Mouse (Mus musculus) A20 (cell line): ENCODE results near the gene Mrpl32.

Experiments used
- DNase-seq: peaks from one replicate; pipeline ENCODE4 v3.0.0-alpha.2; 2011; ENCODE audit warnings: low read depth, low spot score

Mrpl32 gene

DNA sequence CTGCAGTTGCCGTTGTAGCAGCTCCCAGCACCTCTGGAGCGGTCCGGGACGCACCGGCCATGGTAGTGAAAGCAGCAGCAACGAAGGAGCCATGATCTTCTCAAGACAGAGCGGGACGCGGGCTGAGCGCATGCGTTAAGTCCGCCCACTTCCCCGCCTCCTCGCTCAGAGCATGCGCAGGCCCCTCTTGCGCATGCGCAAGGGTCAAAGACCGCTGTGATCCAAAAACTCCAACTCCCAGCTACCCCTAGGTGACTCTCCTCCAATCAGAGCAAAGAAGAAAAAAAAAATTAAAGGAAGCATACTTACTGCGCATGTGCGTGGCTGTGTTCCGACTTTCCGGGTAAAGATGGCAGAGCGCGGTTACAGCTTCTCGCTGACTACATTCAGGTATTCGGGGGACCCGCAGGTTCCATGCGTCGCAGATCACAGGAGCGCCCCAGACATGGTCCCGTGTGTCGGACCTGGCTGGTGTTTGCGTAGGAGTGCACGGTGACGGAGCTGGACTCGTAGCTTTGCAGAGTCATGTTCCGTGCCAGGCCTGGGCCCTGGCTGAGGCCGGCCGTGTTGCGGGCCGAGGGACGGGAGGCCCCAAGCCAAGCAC lies at the start of gene Mrpl32, which contains the start of gene Psma2:
Gene Mrpl32, minus strand, starts transcription at position 240 of the 604 bp plus-strand sequence.
Gene Psma2, plus strand, starts transcription at position 315 of the 604 bp plus-strand sequence.
- peak; percentile 98 for DNase-seq

DNA sequence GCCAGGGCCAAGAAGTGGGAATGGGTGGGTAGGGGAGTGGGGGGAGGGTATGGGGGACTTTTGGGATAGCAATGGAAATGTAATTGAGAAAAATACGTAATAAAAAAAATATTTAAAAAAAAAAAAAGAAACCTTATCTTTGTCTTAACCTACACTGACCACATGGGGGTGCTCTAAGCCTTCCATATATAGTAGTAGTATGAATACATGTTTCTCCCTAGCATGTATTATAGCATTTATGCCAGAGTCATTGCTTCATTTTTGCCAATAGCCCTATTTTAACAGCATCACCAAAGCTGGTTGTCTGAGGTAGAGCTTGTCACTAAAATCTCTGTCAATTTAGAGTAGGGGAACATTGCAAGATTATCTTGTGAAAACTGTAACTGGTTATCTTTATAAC lies 36.3 kb upstream of the Mrpl32 start:
- peak; percentile 47 for DNase-seq

DNA sequence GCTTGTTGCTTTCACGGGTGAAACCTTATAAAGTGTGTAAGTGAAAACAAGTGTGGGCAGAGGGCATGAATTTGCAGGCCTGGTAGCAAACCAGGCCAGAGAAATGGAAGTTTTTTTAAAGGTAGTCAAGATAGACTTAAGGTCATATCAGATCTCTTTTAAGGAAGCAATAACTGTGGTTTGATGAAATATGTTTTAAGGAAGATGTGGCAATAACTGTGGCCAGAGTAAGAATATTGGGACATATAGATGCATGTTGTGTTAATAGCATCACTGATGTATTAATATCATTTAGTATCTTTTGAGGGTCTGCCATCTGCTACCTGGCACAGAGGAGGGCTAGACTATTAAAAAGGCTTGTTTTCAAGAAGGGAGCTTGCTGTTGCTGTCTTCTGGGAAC lies 27.0 kb upstream of the Mrpl32 start:
- no peak for DNase-seq

DNA sequence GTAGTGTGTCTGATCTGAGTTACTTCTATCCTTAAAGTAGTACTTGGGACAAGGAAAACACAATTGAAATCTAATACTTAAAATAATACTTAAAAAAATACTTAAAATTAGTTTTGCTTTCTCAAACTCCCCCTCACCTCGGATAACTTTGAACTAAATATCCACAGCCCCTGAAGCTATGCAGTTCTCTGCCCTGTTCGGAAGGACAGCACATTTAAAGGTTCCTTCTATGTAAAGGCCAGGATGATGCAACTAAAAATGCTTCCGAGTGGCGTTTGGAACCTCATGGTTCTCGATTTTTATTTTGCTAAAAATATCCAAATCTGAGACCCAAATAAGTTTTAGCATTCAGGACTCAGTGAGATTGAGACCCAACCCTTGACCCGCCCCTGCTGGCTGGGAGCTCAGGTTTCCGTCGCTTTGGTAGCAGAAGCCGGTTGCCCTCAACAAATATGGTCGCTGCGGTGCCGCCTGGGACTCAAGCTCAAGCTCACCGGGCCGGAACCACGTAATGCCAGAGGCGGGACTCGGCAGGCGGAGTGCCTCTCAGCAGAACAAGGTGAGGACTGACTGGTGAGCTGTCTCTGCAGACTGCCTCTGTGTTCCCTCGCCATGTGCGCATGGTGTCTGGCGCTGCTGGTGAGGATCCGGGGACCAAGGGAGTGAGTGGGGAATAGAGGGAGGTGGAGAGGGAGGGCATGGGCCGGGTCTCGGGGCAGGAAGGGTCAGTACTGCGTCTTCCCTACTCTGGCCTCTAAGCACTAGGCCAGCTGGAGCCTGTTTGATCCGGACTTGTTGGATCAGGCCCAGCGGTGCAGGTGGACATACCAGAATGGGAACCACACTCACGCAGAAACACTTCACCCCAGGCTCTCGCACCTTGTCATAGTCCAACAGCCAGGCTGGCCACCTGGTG lies 17.0 kb upstream of the Mrpl32 start, which contains the start of gene AW209491:
Gene AW209491, plus strand, starts transcription at position 429 of the 916 bp plus-strand sequence.
- DNase-seq = peak; percentile 94

DNA sequence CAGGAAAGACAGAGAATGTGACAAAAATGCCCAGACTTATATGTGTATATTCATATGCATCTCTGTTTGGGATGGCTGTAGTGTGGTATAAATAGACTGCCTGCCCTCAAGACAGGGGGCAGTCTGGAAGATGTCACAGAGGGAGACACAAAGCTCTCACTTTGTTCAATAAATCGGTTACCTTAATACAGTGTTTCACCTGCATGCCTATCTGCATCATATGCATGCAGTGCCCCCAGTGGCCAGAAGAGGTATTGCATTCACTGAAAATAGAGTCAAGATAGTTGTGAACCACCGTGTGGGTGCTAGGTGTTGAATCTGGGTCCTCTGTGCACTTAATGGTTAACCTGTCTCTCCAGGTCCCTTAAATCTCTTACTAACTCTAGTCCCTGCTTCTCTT lies 5.8 kb upstream of the Mrpl32 start:
- peak; percentile 74 for DNase-seq

DNA sequence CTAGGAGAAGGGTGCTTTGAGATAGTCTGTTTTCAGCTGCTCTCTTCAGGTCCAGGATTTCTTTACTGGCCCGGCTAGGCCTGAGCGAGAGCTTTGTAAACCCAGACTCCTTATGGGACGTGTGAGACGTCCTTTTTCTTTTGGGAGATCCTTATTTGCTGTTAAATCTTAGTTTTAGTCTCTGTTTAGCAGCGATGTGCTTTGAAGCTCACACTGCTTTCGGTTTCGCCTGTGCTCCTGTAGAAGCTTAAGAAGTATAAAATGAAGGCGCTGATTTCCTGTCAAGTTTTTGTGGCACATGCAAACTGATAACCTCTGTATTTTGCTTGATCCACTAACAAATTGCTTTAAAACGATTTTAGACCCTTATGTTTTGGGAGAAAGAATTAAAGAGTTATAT lies 588 bp upstream of the Mrpl32 start:
- DNase-seq = no peak

DNA sequence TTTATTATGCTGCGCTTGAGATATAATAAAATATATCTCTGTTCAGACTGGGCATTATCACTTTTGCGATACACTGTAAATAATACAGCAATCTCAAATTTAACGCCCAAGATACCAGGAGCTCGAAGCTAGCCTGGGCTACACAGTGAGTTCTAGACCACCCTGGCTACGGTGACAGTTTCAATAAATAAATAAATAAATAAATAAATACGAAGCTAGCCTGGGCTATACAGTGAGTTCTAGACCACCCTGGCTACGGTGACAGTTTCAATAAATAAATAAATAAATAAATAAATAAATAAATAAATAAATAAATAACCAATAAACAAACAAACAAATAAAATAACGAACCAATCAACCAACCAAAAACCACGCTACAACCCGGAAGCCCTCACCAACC lies 502 bp downstream of the Mrpl32 start:
- DNase-seq = no peak

DNA sequence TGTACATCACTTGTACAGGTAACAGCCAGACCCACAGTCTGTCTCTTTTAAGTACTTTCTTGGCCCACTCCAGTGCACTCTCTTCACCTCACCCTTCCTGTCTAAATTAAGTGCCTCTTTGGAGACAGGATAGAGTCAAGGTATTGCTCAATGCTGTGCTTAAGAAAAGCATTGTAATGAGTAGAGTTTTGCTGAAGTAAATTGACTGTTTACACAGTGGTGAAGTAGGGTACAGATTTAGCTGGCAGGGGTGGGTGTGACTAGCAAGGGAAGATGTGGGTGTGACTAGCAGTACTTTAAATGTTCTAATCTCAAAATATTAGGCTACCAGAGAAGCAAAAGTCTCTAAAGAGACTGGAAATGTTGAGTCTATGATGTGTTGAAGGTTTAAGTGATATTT lies 5.3 kb downstream of the Mrpl32 start:
- no peak for DNase-seq

DNA sequence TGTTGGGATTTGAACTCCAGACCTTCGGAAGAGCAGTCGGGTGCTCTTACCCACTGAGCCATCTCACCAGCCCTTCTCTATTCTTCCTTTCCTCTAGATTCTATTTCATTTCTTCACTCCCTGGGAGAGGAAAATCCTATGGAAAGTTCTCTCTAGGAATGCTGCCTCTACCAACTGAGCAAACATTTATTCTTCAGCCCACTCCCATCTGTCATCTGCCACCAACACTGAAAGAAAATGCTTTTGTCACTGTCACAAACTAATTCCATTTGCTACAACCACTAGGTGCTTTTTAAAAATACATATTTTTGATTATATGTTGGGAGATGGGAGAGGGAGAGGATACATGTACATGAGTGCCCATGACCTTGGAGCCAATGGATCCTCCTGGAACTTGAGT lies 10.2 kb downstream of the Mrpl32 start:
- DNase-seq = no peak

DNA sequence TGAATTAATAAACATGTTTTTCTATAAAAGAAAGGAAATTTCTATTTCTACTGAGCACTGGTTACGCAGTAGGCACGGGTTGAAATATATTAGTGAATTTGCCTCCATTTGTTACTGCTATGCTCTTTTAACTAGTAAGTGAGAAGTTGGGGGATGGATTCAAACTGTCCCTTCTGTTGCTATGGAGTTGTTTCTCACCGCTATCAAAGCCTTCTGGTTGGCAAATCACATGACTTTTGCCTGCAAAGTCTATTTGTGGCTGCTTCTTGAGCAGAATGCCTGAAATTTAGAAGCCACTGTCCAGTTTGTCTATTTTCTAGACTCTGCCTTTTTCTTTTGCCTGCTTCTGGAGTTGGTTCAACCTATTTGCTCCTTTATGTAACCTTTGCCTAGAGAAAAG lies 32.6 kb downstream of the Mrpl32 start:
- no peak for DNase-seq

DNA sequence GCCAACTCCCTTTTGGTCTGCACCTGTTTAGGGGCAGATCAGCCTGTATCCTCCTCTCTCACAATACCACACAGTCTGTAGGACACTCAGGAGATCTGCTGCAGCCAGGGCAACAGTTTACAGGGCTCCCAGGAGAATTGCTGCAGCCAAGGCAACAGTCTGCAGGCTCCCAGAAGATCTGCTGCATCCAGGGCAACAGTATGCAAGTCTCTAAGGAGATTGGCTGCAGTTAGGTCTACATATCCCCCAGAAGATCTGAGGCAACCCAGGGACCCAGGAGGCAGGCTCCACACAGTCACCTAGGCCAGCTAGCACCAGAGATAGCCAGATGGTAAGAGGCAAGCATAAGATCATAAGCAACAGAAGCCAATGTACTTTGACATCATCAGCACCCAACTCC lies 38.8 kb downstream of the Mrpl32 start:
- DNase-seq = no peak

DNA sequence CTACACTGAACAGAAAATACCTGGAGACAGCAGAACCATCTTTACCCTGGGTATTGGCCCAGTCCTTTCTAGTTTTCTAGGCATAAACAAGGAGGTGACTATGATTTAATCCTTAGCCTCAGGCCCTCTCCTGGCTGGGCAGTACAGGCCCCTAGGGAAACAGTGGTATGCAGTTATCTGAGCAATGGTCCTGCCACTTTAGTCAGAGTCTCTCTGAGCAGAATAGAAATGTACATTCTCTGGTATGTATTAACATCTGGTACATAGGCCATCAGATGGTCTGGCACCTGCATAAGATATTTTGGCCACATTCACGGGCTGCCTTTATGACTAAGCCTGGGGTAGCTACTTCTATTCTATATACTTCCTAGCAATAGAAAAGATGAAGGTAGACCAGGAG lies 51.6 kb downstream of the Mrpl32 start:
- DNase-seq = no peak
